Mouse (Mus musculus): ENCODE data around the gene Pacs1. TPM values are rescaled to one million over a fixed set of nuclear protein-coding genes. Genes with fewer than 3 reads are reported as not detected.
A peak's percentile ranks its signal among the peaks of the same experiment; 100 is the strongest.
"Not testable (repeated sequence)": the region's sequence is repeated elsewhere in the genome, so short reads cannot be mapped to it uniquely, and the experiment has no call there.

Gene Pacs1
- total RNA-seq, 1 experiment from 2014 or later, result 50.5 TPM

DNA sequence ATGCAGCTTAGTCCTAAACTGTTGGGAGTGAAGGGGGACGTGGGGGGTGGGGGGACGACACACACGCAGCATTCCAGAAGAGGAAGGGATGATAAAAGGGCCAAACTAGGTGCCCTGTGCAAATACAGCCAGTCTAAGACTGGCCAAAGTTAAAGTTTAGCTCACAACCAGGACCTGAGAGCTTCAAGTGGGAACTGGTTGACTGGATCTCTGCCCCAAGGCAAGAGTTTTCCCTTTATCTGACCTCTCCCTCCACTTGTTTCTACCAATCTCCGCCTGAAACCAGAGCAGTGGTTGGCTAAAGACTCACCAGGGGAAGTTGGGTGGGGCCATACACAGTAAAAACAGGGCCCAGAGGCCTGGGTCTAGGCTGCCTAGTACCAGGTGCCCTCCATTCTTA is 164.2 kb downstream of the Pacs1 start:
- no peak for ATAC-seq (ENCODE audit: extremely low read depth, insufficient number of reproducible peaks, low FRiP score, poor library complexity, severe bottlenecking)

GRCm38 (mm10) chr19:5108271-5108575 is 164.7 kb downstream of the Pacs1 start:
- ATAC-seq (ENCODE audit: extremely low read depth, insufficient number of reproducible peaks, low FRiP score, poor library complexity, severe bottlenecking), result no peak

- no peak for ATAC-seq (ENCODE audit: extremely low read depth, insufficient number of reproducible peaks, low FRiP score, poor library complexity, severe bottlenecking)
Observed at GRCm38 (mm10) chr19:5107556-5108270, 165.2 kb downstream of the Pacs1 start.

DNA sequence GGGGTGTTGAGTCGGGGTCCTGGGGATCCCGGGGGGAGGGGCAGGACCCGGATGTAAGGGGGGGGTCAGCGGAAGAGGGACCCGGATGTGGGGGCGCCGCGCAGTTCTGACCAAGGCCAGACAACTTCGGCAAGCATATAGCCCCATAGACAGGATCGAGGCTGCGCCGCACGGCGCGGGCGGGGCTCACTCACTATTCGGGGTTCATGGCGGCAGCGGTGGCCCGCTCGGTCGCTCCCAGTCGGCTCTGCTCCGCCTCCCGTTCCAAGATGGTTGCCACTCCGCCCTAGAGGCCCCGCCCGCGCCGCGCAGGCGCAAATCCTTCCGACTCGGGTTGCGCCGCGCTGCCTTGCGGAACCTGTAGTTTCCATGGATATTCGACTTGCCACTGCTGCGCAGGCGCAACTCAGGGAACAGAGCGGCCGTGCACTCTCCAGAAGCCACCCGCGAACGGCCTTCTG is 166.2 kb downstream of the Pacs1 start, which contains the start of gene Rab1b:
Rab1b (minus strand) TSS at position 342 of the 461 bp plus-strand sequence.
- peak; percentile 85 for ATAC-seq (ENCODE audit: extremely low read depth, insufficient number of reproducible peaks, low FRiP score, poor library complexity, severe bottlenecking)

DNA sequence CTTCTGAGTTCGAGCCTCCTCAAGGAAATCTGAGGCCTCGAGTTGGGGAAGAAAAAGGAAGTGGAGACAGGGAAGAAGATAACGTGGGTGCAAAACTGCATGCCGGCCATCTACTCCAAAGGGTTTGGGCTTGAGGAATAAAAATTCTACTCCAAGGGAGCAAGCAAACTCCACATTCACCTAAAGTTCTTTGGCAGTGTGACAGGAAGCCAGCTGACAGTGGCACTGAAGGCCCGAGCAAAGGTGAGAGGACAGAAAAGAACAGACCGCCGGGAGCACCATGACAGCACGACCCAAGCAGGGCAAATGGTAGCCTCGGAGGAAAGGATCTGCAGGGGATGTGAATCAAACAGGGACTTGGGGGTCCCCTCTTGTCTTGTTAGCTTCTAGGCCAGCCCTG is 166.8 kb downstream of the Pacs1 start:
- ATAC-seq (ENCODE audit: extremely low read depth, insufficient number of reproducible peaks, low FRiP score, poor library complexity, severe bottlenecking), result no peak

- ATAC-seq (ENCODE audit: extremely low read depth, insufficient number of reproducible peaks, low FRiP score, poor library complexity, severe bottlenecking), result no peak
Observed at GRCm38 (mm10) chr19:5098363-5099143, 174.4 kb downstream of the Pacs1 start, which contains the start of gene Cnih2. TSS of gene Cnih2 (minus strand) at chr19:5098521.

DNA sequence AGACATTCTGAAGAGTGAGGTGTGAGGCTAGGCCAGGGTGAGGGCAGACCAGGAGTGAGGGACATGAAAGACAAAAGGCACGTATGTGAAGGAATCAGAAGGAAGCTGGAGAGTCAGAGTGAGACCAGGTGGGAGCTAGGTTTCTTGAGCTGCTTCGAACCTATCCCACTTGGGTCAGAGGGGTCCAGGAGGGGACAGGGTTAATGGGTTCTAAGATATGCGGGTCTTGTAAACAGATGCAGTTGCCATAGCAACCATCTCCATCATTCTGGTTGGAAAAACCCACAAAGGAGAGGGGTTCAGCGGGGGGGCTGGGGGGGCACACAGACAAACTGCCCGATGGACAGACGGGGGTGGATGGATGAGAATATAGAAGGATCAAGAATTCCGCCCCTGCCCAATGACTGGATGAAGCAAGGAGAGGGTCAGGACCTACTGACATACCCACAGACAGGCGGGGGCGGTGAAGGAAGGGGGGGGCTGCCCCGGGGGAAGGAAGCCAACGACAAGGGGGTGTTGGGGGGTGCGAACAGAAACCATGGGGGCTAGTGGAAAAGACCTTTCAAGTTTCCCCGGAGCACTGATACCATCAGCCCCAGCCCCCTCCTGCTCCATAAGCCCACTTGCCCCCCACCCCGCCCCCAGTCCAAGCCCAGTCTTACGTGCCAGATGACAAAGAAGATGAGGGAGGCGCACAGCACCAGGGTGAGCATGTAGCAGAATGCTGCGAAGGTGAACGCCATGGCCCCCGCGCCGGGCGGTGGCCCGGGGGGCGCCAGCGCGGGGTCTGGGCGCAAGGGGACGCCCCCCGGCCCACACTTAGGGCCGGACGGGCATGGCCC is 175.2 kb downstream of the Pacs1 start:
- no peak for ATAC-seq (ENCODE audit: extremely low read depth, insufficient number of reproducible peaks, low FRiP score, poor library complexity, severe bottlenecking)

DNA sequence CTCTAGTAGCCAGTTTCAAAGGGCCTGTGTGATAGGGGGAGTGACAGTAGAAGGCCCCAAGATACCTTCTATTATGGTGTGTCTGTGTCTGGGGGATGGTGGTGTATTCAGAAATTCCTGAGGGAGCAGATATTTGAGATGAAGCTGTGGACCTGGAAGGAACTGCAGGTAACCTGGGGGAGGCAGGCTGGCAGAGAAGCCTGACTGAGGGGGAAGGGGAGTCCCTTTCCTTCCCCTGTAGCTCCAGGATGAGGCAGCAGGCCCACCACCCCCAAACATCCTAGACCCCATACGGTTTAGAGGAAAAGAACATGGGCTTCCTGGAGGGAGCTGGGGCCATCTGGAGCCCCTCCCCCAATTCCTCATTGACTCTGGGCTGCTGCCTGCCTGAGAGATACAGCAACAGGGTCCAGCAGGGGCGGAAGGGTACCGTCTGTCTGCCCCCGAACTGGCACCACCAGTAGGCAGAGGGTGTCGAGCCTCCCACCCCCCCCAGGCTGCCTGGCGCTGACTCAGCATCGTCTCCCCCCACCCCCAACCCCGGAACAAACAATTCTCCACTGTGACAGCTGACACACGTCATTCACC is 176.9 kb downstream of the Pacs1 start:
- no peak for ATAC-seq (ENCODE audit: extremely low read depth, insufficient number of reproducible peaks, low FRiP score, poor library complexity, severe bottlenecking)

DNA sequence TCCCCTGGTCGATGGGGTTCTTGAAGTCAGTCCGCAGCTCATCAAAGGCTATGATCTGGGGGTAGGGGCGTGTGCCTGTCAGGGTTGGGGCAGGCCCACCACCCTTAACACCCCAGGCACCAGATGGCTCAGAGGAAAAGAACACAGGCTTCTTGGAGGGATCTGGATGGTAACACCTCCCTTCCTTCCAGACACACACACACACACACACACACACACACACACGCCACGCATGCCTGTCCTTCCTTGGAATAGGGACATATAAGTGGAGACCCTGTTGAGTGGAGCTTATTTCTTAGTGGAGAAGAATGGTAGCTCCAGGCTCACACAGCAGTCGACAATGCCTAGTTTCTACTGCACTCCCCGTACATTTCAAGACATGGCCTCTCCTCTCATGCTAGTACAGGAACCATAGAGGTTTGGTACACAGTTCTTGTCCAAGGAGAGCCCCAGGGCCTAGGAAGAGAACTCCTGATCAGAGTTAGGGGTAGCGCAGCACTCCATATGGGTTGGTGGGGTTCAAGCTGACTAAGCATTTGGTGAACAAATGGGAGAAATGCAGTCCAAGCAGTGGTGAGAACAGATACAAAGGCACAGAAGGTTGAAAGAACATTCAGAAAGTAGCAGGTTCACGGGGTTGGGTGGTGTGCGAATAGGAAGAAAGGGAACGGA is 178.0 kb downstream of the Pacs1 start:
- no peak for ATAC-seq (ENCODE audit: extremely low read depth, insufficient number of reproducible peaks, low FRiP score, poor library complexity, severe bottlenecking)

GRCm38 (mm10) chr19:5094243-5094632 is 178.7 kb downstream of the Pacs1 start:
- peak; percentile 57 for ATAC-seq (ENCODE audit: extremely low read depth, insufficient number of reproducible peaks, low FRiP score, poor library complexity, severe bottlenecking)

DNA sequence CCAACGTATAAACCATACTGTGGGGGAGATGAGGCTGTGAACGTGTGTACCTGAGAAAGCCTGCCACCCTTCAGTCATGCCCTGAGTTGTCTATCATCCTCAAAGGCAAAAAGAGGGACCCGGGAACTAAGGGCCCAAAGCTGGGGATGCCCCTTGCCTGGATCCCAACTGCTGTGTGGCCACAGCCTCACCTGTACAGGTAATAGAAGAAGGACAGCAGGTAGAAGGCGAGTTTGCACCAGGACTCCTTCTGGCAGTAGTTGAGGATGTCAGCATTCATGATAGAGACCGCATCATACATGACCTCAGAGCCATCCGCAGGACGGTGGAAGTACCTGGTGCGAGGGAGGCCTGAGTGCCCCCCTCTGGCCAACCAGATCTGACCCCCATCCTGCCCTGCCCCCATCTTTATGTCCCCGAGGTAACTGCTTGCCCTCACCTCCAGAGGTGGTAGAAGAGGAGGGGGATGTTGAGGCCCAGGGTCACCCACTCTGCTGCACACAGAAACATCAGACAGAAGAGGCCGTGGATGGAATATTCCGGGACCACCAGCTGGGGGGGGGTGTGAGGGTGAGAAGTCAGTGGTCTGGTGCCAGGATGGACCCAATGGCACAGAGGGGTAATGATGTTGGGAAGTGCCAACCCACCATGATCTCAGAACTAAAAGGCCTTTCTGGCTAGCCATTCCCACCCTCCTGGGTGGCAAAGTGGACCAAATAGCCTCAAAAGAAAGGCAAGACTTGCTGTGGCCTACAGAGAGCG is 179.3 kb downstream of the Pacs1 start:
- no peak for ATAC-seq (ENCODE audit: extremely low read depth, insufficient number of reproducible peaks, low FRiP score, poor library complexity, severe bottlenecking)

- no peak for ATAC-seq (ENCODE audit: extremely low read depth, insufficient number of reproducible peaks, low FRiP score, poor library complexity, severe bottlenecking)
Observed at GRCm38 (mm10) chr19:5092083-5092482, 180.8 kb downstream of the Pacs1 start.

DNA sequence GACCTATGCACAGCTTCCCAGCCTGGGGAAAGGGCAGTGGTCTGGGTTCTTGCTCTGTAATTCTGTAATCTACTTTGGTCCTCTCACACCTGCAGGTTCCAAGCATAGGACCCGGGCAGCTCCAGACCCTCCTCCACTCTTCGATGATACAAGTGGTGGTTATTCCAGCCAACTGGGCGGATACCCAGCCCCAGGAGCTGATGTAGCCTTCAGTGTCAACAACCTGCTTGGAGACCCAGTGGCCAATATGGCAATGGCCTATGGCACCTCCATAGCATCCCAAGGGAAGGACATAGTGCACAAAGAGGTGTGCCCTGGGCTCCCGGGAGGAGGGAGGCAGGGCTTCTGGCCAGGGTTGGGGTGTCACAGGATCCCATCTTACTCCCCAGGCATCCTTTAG is 183.6 kb downstream of the Pacs1 start:
- no peak for ATAC-seq (ENCODE audit: extremely low read depth, insufficient number of reproducible peaks, low FRiP score, poor library complexity, severe bottlenecking)

- ATAC-seq (ENCODE audit: extremely low read depth, insufficient number of reproducible peaks, low FRiP score, poor library complexity, severe bottlenecking), result peak; percentile 84
Observed at GRCm38 (mm10) chr19:5087884-5088728, 184.8 kb downstream of the Pacs1 start, which contains the start of gene Yif1a. TSS of gene Yif1a (plus strand) at chr19:5088538.

DNA sequence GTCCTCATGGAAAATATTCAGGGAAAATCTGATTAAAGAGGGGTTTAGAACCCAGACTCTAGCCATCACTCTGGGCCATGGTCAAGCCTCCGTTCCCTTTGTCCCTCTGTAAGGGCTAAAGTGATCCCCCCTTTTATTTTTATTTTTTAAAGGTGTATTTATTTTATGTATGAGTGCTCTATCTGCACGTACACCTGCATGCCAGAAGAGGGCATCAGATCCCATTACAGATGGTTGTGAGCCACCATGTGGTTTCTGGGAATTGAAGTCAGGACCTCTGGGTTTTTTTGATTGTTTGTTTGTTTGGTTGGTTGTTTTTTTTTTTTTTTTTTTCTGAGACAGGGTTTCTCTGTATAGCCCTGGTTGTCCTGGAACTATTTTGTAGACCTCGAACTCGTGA is 186.4 kb downstream of the Pacs1 start:
- ATAC-seq (ENCODE audit: extremely low read depth, insufficient number of reproducible peaks, low FRiP score, poor library complexity, severe bottlenecking), result not testable (repeated sequence)

DNA sequence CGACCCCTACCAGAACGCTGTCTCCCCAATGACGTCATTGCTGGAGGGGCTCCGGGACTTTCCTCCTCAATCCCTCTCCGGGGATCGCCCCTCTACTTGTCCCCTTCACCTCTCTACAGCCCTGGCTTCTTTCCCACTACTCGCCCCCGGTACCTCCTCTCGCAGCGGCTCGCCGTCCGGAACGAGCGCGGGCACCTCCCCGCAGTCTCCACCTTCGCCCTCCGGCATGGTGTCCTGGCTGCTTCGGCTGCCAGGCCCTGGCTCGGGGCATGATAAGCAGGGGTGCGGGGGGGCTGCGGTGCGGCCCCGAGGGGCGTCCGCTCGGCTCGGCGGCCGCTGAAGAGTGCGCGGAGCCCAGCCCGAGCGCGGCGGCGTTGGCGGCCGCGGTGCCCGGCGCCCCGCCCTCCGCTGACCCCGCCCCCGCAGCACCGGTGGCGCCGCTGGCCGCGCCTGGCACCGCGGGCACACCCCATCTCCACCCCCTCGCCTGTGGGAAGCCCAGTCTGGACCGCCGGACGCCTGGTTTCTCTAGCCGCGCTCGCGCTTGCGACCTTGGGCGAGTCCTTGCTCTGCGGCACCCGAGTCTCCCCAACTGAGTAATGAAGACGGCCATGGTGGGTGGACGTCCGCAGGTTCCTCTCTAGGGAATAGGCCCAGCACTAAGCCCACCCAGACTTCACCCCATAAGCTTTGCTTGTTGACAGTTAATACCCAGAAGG is 187.6 kb downstream of the Pacs1 start, which contains the start of gene Tmem151a:
Tmem151a (minus strand) TSS at position 387 of the 719 bp plus-strand sequence.
- ATAC-seq (ENCODE audit: extremely low read depth, insufficient number of reproducible peaks, low FRiP score, poor library complexity, severe bottlenecking), result no peak
